Mouse (Mus musculus) urinary bladder, postnatal 10 days (tissue): ENCODE data around the gene Shank2.

ENCODE experiments used
- DNase-seq: peaks from one replicate; pipeline ENCODE4 v3.0.0; 2022; ENCODE audit warnings: low spot score

Gene Shank2

DNA sequence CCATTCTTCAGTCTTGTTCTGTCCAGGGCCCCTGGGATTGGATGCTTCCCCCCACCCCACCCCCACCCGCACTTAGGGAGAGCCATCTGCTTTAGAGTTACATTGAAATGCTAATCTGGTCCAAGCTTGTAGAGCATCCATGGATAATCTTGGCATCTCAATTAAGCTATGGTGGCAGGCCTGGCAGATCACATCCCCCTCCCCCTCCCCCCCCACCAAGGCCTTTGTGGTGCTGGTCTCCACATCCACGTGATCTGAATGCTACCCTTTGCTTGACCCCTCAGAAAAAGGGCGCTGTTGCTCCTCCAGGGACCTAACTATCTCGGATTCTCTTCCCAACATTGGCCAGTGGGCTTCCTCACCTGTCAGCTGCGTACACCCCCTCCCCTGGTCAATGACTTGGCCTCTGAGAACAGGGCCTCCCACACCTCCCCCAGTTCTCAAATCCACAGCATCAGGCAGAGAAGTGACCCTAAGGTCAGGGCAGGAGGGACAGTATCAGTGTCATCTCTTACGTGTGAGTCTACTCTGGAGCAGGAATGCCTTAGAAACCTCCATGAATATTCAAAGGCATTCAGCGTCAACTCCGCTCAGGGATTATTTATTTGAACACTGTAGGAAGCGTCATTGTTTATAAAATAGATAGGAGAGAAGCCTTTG is 104.8 kb downstream of the Shank2 start:
- no peak for DNase-seq

DNA sequence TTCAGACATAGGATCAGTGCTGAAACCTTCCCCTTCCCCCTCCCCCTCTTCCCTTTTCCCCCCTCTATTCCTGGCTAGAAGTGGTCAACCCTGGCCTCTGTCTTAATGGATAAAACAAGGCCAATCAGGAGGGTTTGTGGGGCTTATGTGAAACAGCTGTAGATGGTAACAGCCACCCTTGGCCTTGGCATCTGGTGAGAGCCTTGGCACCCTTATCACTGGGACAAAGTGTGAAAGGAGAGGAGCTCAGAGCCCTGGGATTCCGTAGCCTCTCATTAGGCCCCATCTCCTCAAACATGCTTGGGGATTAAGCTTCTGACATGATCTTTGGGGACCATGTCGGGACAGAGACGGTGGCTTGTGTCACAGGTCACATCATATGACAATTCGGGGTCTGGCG is 106.4 kb downstream of the Shank2 start:
- DNase-seq, result no peak

DNA sequence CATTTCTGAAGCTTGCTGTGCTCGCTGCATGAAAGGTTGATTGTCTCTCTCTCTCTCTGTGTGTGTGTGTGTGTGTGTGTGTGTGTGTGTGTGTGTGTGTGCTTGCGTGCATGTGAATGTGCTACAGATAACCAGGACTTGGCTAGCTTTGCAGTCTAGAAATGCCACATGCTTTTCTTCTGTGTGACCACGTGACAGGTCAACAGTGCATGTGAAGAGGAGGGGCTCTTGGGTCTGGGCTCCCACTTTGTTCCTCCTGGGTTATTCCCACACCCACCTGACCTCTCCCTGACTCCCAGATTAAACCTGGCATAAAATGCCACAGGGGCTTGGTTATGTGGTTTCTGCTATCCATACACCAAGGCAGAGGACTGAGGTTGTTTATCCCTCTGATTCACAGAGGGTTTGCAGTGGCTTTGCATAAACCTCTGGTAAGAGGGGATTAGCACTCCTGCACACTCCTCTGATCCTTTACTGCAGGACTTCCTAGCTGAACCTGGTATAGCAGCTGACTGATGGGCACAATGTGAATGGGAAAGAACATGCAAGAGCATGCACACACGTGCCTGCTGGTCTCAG is 109.4 kb downstream of the Shank2 start:
- no peak for DNase-seq

DNA sequence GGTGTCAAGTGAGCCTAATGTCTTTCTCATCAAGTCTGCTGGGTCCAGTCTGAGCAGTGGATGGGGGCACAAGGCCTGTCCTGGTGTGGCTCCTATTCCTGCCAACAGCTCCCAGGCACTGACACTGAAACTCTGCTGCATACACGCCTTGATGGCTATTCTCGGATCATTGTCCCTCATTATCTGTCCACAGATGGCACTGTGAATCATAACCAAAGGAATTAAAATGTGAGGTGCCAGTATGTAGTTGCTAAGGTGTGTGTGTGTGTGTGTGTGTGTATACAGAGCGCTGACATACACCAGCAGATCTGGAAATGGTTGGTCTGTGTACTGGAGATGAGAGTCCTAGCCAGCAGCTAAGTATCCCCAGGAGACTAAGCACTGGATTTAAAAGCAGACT is 110.3 kb downstream of the Shank2 start:
- DNase-seq, result no peak

DNA sequence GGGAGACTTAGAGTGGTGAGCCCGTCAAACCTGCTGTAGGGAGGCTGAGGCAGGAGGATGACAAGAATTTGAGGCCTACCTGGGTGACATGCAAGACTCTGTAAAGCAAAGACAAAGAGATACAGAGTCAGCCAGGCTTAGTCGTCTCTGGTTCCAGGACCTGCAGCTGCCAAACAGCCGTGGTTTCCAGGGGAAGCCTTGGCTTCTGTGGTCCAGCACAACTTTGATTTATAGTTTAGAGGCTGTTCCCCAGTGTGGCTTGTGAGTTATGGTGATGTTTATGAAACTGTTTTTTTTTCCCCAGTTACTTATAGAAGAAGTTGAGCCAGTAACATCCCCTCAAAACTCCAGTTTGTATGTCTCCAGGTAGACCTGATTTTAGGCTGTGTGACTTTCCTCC is 112.5 kb downstream of the Shank2 start:
- no peak for DNase-seq

DNA sequence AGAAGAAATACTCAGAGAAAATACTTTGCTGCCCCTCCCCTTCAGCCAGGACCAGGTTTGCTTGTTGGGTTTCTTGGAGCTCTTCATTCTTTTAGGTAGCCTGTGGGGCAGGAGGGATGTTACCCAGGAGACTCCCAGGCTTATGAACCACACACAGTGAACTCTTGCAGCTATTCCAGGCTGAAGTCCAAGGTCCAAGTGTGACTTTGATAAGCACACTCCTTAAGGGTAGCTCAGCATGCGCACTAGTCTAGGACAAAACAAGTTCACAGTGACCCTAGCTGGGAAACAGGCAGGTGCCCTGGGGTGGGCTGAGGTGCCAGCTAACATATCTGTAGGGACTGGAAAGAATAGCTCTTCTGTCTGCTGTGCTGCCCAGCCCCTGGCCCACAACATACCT is 117.8 kb downstream of the Shank2 start:
- no peak for DNase-seq

DNA sequence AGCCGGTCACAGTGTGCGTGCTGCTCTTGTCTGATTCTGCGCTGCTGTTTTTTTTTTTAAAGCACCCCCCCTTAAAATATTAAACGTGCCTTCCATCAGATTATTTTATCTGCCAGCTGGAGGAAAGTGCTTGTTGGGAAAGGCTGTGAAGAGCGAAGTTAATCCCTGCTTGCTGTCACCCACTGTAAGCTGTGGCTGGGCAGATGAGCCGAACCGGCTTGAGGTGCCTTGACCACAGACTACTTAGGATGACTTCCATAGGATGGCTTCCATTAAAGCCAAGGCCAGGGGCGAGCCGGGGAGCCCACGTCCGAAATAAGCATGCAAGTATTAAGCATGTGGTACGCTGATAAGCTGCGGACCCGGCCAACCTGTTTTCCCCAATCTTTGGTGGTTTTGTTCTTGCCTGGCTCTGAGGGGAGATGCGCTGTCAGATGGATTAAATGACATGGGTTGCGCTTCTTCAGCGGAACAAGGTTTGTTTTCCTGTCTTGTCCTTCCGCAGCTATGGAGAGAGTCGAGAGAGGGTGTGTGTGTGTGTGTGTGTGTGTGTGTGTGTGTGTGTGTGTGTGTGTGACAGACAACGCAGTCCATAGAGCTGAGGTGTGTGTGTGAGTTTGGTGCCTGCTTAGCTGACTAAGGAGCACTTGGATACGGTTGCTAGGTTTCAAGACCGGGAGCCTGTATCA is 131.1 kb downstream of the Shank2 start:
- no peak for DNase-seq

DNA sequence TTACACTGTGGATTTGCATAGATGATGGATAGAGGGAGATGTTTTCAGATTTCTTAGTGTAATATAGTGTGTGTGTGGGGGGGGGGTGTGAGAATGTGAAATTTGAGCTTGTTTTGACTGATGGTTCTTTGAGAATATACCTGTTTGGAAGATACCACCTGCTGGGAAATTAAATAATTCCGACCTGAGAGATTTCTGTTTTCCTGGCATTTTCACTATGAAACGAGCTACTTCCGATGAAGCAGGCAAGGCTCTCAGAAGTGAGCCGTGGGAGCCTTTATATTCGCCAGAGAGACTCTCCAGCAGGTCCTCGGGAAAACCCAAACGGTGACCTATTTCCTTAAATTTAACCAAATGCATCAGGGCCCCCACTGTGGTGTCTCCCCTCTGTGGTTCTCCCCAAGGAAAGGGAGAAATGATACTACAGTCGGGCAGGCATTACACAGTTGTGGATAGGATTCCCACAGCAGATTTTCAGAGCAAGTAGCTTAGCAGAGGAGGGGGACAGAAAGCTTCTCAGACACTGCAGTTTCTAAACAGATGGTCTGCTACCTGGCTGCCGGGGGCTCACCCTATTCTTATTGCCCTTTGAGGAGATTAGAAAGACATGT is 131.8 kb downstream of the Shank2 start:
- DNase-seq, result no peak

DNA sequence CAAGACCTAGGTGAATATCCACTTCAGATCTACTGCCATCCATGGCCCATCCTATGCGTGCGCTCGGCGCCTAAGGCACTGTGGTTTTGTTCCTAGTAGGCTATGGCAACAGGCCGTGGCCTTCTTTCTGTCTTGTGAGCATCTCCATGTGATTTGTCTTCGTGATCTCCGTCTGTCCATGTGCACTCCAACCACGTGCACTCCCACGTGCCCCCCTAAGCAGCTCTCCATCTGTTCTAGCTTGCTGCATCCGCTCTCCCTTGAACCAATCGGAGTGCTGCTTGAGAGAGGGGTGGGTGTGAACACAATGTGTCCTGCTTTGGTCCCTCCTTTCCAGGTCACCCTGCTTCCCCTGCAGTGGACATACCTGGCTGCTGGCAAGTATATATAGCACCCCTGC is 133.0 kb downstream of the Shank2 start:
- no peak for DNase-seq

DNA sequence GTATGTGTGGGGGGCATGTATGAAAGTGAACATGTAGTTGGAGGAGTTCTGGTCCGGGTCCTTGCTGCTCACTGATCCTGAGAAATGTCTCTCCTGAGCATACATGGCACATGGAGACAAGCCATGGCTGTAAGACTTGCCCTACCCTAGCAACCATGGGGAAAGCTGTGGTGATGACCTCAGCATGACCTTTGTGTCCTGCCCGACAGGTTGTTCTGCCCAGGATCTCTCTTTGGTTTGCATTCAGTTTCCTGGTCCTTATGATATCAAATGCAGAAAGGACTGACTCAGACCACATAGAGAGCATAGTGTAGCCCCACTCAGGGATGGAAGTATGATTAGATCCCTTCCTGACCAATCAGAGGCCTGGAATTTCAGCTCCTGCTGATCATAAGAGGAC is 136.1 kb downstream of the Shank2 start:
- DNase-seq, result no peak

DNA sequence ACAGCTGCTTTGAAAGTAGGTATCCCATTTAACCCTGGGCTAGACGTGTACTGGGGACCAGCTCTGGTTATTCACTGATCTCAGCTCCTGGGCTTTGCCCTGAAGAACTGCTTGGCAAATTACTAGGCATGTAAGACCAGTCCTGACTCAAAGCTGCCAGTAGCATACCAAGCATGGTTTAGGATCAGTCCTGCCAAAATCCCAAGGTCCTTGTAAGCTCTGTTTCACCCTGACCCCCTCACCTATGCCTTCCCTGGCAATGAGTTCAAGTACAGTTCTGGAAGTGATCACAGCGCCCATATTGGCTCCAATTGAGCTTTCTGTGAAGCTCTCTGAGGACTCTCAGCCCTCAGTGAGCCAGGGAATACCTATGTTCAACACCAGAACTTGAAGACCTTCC is 136.7 kb downstream of the Shank2 start:
- DNase-seq, result no peak

DNA sequence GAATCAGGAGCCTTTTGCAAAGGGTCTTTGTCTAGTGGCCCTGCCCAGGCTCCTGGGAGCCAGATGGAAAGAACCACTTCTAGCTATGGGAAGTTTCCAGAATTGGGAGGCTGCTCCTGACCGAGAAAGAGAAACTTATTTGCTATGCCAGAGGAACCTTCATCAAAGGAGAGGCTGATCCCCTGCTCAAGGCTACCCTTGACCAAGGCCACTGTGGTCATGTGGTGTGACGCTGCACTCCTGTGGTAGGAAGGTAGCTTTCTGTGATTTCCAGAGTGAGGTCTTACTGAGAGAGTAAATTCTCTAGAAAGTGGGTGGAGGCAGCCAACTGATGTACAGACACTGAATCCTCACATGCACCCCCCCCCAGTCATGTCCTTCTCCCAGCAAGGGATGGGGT is 138.0 kb downstream of the Shank2 start:
- no peak for DNase-seq

DNA sequence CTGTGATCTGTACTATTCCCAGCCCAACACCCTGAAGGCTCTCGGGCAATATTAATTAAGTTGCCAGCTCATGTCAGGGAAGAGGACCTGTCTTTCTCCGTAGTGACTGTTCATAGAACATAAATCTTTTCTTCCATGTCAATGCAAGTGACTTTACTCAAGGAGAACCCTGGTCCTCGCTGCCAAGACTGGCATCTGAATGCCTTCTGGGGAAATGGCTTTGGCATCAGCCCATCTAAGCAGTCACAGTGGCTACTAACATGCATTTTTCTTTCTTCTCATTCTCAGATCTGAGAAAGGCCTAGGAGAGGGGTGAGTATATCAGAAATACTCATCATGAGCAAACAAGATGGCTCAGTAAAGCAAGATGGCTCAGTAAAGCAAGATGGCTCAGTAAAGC is 138.7 kb downstream of the Shank2 start:
- DNase-seq, result no peak

DNA sequence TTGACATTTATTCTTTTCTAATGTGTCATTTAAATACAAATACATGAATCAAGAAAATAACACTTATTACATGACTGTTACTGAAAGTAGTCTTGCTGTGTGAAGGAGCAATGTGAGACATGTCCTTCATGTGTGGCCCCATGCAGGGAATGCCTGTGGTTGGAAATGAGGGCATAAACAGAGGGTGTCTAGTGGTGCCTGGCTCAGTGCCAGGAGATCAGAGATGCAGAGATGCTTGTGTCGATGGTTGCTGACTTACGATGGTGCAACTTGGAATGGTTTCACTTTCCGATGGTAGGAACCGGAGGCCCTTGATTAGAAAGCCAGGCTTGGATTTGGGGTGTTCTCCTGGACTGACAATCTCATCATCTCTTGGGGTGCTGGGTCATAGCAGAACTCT is 140.3 kb downstream of the Shank2 start:
- no peak for DNase-seq

DNA sequence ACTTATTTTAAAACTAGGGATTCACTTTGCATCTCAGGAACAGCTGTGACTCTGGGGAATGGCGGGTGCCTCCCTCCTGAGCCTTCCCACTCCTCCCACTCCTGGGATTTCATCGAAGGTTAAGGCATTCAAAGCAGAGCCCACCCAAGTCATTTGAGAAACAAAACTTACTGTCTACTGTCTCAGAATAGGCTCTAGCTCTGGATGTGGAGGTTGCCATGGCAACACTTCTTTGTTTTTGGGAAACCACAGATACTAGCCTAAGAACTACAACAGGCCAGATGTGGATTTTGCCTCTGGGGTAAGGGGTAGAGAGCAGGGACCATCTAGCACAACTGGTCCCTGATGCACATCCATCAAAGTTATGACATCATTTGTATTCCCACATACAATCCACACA is 142.2 kb downstream of the Shank2 start:
- no peak for DNase-seq

DNA sequence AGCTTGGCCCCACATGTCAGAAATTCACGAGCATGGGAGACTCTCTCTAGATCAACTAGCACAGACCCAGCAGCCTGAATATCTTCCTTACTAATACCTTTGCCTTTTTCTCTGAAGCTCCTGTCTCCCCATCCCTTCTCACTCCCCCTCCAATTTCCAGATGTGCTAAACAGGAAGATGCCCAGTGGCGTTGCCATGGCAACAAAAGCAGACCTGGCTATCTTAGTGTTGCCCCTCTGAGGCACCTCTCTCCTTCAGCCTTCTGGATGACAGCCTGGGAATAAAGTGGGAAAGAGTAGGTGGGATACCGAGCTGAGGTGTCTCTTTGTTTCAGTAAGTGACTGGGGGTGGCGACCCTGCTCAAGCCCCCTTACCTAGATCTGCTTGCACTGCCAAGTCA is 146.4 kb downstream of the Shank2 start:
- DNase-seq, result no peak

DNA sequence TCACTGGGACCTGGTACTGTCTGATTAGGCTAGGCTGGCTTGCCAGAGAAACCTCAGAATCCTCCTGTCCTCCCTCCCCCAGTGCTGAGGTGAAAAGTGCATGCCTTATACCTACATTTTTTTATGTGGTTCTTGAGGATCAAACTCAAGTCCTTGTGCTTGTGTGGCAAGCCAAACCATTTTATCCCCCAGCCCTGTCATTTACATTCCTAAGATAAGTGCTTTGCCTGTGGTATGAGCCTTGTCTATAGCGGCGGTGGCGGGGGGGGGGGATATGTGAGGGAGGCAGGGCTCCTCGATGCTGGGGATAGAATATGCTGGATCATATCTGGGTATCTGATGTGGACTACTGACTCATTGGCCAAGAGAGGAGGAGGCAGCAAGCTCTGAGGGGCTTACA is 151.4 kb downstream of the Shank2 start:
- no peak for DNase-seq

DNA sequence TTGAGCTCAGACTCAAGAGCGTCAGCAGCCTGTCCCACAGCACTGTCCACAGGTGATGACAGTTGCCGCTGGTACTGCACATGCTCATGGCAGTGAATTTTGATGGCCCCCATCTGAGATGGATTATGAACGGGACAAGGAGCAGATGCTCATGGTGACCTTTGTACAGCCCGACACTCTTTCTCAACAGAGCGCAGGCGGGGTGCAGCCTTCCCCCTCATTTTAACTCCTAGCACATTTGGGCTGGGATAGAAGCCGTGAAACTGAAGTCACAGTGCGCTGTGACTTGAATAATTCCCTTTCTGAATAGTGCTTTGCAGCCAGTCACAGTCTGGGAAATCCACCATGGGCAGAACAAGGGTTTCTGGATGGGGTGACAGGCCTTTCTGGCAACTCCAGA is 152.0 kb downstream of the Shank2 start:
- DNase-seq, result no peak

DNA sequence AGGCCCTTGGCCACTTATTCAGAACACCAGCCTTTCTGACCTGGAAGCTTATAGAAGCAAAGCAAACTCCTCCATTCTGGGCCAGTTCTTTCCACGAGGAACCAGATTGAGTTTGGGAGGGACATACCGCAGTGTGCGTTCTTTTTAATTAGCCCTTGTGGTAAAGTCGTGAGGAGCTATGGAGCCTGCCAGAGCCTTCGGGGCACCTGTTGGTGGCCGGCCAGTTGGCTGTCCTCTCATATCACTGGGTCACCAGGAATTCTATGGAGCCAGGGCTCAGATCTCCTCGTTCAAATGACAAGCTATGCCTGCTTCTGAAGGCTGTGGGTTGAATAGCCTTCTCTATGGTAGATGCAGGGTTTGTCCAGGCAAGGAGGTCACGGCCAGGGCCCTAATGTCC is 156.2 kb downstream of the Shank2 start:
- DNase-seq, result no peak

DNA sequence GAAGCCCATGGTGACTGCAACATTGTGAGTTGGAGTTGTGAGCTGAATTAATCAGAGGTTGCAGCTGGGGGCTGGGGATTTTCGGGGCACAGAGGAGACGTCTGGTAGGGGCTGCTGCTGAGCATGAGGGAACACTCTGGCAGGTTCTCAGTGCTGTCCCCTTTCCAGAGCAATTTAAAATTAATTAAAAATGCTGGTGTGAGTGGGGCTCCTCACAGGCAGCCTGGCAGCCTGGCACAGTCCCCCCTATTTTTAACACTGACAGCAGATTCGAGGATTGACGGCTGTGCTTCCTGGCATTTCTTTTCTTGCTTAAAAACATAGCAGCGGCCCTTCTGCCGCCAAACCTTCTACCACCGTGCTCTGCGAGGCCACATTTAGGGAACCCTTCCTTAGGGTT is 157.8 kb downstream of the Shank2 start:
- DNase-seq, result no peak

DNA sequence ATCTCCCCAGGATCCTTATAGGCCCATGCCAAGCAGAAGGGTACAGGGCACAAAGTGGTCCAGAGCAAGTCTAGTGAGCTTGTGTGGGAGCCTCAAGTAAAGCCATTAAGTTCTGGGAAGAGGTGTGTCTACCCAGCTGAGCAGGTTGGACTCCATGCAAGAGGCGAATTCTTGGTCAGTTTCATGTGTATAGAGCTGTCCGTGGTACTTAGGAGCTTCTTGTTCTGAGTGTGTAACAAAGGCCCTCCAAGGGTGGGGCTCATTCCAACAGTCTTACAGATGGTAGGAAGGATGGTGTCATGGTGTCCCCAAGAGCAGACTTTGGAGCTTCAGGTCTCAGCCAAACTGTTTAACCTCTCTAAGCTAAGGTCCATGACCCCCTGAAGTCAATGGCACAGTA is 158.3 kb downstream of the Shank2 start:
- no peak for DNase-seq

DNA sequence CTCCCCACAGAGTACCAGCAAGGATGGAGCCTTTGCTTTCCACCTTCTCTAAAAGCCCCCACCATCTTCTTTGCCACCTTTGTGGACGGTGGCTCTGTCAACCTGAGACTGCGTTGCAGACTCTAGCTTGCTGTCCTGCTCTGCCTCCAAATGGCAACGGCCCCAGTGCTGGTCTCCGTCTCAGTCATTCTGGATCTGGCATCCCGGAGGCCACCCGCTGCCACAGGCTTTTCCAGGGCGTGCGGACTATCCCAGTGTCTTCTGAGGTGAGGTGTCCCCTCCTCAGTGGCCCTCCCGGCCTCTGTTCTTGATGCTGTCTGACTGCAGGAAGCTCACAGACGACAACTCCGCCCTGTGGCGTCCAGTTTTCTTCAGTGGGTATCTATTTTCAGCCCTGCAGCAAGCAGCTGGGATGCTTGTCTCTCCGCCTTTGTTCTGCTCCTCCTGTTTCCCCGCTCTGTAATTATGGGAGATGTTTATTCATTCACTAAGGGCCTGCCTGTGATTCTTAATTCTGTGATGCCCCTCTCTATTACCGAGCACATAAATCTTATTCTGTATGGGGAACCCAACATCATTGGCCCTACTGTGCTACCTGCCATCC is 159.0 kb downstream of the Shank2 start:
- no peak for DNase-seq

DNA sequence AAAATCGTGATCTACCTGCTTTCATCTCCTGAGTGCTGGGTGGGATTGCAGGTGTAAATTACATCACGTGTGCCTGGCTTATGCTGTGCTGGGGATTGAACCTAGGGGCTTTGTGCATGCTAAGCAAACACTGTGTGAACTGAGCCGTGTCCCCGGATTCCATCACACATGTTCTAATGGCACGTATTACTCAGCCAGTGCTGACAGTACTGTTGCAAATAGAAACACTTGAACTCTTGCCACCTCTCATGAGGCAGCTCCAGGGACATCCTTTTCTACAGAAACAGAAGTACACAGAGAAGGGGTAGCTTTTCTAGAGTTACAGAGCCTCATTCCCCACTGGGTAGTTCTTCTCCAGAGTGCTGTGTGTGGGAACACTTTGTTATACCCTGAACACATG is 168.5 kb downstream of the Shank2 start:
- no peak for DNase-seq
